Mouse (Mus musculus): ENCODE results near the gene Ccl6. TPM values are rescaled to one million over a fixed set of nuclear protein-coding genes. Genes with fewer than 3 reads are reported as not detected.

Ccl6 gene
- total RNA-seq (2023) = 100 to 1,000 TPM; 669 to 836 TPM

DNA sequence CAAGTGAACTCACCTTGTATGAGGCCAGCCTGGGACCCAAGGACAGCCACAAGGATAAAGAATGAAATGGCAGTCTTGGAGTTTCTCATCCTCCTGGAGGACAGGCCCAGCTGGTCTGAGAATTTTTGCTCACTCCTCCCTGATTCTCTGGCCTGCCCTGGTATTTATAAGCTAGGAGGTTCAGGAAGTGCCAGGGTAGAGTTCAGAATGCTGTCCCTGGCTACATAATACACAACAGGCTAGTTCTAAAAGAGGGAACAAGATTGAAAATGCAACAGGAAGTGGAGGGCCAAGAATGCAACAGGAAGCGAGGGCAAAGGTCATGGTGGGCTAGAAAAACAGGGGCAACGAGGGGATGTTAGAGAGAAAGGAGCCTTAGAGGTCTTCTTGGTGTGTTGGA lies at the start of gene Ccl6:
Gene Ccl6, minus strand, starts transcription at position 235 of the 400 bp plus-strand sequence.

DNA sequence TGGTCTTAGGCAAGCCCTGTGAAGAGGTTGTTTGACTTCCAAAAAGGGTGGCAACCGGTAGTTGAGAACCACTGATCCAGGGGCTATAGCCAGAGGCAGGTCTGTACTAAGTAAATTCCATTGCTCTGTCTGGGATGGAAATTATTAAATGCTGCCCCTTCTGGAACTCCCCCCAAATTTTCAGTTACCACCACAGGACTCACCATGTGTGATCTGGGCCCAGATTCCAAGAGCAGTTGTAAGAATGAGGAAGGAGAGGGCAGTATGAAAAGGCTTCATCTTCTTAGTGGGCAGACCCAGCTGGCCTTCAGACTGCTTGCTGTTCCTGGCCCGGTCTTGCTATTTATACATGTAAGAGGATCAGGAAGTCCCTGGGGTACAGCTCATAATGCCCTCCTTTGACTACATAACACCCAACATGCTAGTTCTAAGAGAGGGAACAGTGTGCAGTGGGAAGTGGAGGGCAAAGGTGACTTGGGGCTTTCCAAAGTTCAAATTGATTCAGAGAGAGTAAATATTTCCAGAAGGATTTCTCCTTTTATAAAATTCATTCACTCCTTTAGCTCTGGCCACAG lies 14.6 kb downstream of the Ccl6 start, which contains the start of gene Ccl9:
Gene Ccl9, minus strand, starts transcription at position 451 of the 575 bp plus-strand sequence.

Other genes starting within 250 kb of the Ccl6 start
- gene Rasl10b, start 183.9 kb downstream of the Ccl6 start, total RNA-seq (2023) = under 1 TPM; 0.24 to 0.63 TPM
- gene Gas2l2, start 163.6 kb downstream of the Ccl6 start, total RNA-seq (2023) = not detected
- gene 1700020L24Rik, start 155.4 kb downstream of the Ccl6 start, total RNA-seq (2023) = 1 to 10 TPM; 1.2 to 1.4 TPM
- gene Mmp28, start 130.0 kb downstream of the Ccl6 start, total RNA-seq (2023) = 1 to 10 TPM; 1.5 TPM
- gene Taf15, start 120.0 kb downstream of the Ccl6 start, total RNA-seq (2023) = 10 to 100 TPM; 82.3 to 97.0 TPM
- not detected for gene Heatr9, start 70.9 kb downstream of the Ccl6 start, total RNA-seq (2023)
- gene Ccl5, start 62.6 kb downstream of the Ccl6 start, total RNA-seq (2023) = 10 to 100 TPM; 24.6 to 29.4 TPM
- gene Ccl9, start 14.5 kb downstream of the Ccl6 start, total RNA-seq (2023) = 100 to 1,000 TPM; 325 to 345 TPM
- gene Rpl9-ps1, start 52.5 kb upstream of the Ccl6 start, total RNA-seq (2023) = not detected
- 100 to 1,000 TPM; 186 to 201 TPM for gene Ccl3, start 56.3 kb upstream of the Ccl6 start, total RNA-seq (2023)
- 10 to 100 TPM; 23.7 to 26.8 TPM for gene Ccl4, start 69.5 kb upstream of the Ccl6 start, total RNA-seq (2023)
- gene Wfdc17, start 110.9 kb upstream of the Ccl6 start, total RNA-seq (2023) = 100 to 1,000 TPM in 1 of 2 experiments, 10 to 100 TPM in 1; 80.2 to 115 TPM
- gene Wfdc18, start 115.9 kb upstream of the Ccl6 start, total RNA-seq (2023) = 1 to 10 TPM; 1.5 to 3.1 TPM
- not detected for gene Wfdc21, start 153.9 kb upstream of the Ccl6 start, total RNA-seq (2023)
- 10 to 100 TPM; 20.8 to 23.0 TPM for gene Heatr6, start 160.6 kb upstream of the Ccl6 start, total RNA-seq (2023)

Measured in monocyte, adult 59 days (primary cell).